Mouse (Mus musculus) adipocyte (in vitro differentiated cells): ENCODE results near the gene Arap2.

Experiments used
- DNase-seq: peaks from one replicate; pipeline ENCODE4 v3.0.0-alpha.2; 2016; ENCODE audit warnings: low spot score

Arap2 gene

GRCm38 (mm10) chr5:62765784-62766701, at the start of gene Arap2:
Gene Arap2 (minus strand): TSS chr5:62766159.
- no peak for DNase-seq

DNA sequence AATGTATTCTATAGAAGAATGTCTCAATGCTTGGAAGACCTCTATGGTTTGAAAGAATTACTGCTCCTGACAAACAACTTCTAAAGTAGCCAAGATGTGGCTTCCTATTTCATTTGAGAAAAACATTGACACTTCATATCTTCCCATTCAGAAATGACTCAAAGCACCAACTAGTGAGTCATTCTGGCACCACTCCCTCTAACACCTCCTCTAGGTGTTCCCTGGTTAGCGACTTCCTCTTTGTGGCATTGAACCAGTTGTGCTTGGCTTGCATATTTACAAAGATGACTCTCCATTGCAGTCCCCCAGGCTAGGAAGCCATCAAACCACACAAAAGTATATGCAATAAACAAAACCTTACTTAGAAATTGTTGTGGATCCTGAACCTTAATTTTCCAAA, 49.8 kb upstream of the Arap2 start:
- no peak for DNase-seq

GRCm38 (mm10) chr5:62814072-62814414, 48.1 kb upstream of the Arap2 start:
- DNase-seq = no peak

DNA sequence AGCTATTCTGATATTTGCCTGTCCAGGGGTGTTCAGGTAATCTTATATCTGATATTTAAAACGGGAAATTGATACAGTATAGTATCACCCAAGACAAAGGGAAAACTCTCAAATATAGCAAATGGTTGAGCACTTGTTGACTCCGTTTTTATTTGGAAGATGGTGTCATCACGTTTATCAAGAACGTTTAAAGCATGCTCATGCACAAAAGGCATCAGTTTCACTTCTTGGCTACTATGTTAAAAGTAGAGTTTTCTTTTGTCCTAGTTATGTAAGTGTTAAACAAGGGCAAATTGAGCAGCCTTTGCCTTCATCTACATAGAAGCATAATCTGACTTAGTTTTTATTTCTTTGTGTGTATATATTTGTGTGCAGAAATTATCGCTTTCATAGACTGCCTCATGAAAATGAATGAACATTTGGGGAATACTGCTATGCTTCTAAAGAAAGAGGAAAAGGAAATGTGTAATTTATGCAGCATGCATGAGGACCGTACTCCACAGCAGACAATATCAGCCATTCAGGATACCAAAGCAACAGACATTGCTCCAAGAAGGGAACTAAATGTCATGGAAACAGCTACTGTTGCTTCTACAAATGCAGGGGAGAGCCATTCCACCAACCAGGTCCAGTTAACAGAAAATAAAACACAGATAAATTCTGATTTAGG, 47.6 kb upstream of the Arap2 start, which contains the start of gene Dthd1:
Gene Dthd1, plus strand, starts transcription at position 422 of the 670 bp plus-strand sequence.
- no peak for DNase-seq

DNA sequence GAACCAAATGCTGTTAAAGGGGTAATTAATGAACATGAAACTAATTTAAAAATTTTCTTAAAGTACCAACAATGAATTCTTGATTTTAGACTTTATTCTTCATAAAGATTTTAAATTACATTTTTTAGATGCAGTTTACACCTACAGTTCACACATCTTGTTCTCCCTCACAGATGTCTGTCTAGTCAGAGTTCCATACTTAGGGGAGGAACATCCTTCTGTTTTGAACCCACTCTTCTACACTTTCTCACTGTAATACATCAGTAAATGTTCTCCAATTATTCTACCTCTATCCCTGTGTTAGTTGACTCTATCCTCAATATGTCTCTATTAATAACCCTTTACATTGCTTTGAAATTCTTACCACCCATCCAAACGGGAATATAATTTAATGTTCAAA, 26.8 kb upstream of the Arap2 start:
- DNase-seq = no peak

GRCm38 (mm10) chr5:62790921-62791564, 25.1 kb upstream of the Arap2 start:
- no peak for DNase-seq

DNA sequence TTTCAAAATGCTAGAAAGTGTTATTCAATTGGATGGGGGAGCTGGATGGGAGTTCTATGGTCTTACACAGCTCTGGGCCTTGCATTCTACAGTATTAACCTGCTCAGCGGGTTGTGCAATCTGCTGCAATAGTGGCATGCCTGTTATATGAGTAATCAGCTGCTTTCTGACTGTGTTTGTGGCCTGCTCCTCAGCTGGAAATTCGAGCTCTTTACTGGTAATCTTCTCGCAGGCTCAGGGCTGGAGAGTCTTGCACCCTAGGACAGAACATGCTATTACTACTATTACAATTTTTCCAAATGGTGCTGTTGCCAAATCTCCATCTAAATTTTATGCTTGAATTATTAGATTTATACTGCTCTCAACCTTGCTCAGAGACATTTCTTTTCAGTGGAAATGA, 20.9 kb upstream of the Arap2 start:
- no peak for DNase-seq

GRCm38 (mm10) chr5:62778682-62779081, 12.7 kb upstream of the Arap2 start:
- no peak for DNase-seq

DNA sequence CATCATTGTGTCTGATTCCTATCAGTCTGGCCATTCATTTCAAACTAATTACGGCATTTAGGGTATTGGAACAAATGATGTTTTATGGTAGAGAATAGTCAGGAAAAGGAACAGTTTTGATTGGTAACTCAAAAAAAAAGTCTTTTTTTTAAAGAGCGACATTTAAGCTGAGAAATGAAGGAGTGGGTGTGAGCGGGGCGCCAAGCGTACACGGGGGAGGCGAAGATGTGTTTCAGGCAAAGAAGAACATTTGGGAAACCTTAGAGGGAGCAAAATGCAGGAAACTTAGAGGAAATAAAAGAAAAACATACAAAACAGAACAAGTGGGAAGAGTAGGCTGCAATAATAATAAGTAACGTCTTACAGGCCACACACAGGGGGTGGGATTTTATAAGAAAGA, 11.8 kb upstream of the Arap2 start:
- no peak for DNase-seq

GRCm38 (mm10) chr5:62771775-62772599, 6.0 kb upstream of the Arap2 start:
- DNase-seq = no peak

DNA sequence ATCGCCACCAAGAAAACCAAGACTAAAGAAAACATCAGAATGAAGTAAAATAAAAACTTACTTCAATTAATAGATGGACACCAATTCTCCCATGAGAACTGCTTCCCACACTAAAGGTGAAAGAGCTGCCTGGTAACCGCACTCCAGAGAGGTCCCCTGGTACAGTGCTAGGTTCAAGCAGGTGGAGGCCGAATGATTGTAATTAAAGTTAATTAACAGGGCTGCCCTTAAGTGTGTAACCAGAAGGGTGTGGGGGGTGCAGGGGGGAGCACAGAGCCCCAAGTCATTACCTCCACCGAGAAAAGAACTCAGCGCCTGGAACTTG, 538 bp downstream of the Arap2 start:
- DNase-seq = no peak

GRCm38 (mm10) chr5:62764161-62764560, 1.8 kb downstream of the Arap2 start:
- no peak for DNase-seq

GRCm38 (mm10) chr5:62763046-62763445, 2.9 kb downstream of the Arap2 start:
- DNase-seq = no peak

DNA sequence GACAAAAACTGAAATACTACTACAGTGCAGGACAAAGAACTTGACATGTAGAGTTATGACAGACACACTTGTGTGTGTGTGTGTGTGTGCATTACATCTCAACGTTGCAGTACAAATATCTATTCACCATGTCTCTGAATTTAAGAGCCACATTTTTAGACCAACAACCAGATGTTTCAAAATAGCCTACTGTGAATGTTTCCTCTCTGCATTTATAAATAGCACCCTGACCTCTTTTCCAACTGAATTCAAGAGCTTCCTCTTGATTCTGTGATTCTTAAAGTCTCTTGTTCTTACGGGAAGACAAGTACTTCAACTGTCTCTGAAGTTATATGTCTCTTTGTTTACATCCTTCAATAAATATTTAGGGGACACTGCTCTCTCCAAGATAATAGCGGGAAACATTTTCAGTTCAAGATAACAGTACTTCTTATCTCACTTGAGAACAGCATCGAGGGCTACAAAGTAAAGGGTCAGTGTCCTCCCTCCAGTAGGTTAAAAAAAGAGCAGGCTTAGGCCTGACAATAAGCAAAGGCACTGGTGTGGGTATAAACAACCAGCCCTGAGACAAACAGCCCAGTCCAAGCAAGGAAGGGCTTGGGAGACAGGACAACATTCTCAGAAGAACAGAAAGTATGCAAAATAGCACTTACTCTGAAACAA, 3.5 kb downstream of the Arap2 start:
- no peak for DNase-seq

DNA sequence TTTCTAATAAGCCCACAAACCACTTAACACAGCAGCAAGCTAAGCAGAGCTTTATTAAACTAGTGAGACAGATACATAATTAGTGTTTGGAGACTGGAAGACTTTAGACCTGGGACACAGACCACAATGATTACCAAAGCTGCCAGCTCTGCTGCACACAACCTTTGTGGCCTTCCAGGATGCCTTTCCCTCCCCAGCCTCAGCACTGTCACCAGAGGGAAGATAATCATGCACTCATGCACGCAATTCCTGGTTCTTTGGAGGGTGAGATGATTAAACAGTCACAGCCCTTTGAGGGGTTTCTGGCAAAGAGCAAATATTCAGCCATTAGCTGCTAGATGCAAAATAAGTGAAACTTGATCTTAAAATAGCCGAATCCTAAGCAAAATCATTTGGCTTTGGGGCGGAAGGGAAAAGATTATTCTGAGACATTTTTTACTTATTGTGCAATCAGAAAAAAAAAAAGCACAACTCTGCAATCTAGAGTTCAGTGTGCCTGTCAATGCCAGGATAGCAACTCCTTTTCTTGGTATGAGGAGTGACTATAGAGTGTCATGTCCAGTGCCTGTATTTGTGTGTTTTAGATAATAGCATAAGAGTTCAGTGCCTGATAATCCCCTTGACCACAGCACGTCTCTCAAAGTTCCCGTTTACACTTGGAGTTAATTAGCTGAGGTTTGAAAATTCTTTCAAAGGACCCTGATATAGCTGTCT, 5.0 kb downstream of the Arap2 start:
- no peak for DNase-seq

DNA sequence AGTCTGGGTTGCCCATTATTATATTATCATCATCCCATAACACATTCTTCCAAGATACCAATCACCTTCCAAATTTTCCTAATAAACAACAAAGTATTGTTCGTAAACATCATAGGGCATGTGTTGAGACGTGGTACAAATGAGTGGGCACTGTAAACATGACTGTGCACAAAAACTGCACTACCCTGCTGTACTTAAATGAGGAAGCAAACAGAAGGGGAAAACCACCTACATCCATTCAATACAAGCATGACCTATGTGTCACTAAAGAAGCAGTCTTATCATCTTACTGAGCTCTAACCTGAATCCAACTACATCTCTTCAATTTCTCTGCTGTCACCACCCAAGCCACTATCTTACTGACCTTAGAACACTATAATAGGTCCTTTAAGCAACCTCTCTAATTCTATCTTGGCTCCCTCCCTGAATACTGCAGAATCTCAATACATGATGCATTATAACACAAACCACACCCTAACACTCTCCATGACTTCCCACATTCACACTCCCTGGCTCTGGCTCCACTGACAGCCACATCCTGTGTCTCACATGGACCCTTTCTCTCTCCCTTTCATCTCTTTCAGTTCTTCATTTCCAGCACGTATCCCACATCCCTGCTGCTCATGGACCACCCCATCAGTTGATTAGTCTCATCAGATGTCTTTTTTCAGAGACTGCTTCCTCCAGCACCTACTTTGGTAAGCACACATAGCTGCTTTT, 10.0 kb downstream of the Arap2 start:
- no peak for DNase-seq

DNA sequence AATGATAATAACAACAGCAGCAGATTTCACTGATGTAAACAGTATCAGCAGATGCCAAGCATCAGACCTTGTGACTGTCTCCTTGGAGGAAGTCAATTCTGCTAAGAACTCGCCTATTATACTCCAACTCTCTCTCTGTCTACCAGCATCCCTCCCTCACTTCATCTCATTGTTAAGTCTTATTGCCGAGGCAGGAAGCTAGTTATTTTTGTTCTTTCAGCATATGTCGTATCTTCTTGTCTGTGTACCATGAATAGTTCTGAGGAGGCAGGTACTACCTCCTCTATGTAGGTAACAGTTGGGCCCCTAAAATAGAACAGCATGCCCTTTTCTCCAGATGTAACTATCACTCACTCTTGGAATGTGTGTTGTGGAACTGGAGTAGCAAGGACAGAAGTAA, 13.0 kb downstream of the Arap2 start:
- DNase-seq = no peak

DNA sequence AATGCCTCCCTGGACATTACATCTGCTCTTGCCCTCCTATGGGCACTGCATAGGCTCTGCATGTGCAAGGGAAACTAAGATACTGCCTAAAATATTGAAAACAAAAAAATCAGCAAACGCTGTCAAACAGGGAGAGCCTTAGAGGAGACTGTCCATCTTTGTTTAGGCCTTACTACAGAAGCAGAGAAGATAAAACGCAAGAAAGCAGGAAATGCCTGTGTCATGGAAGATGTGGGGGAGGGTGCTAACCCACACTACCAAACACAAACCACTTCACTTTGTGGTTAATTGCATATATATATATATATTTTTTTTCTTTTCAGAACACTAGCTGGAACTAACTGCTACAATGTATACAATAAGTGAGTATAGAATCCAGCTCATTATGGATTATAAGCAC, 14.3 kb downstream of the Arap2 start:
- DNase-seq = no peak

GRCm38 (mm10) chr5:62748168-62748567, 17.8 kb downstream of the Arap2 start:
- DNase-seq = no peak

- no peak for DNase-seq
These were observed 22.6 kb downstream of the Arap2 start for GRCm38 (mm10) chr5:62743220-62743922.
